Mouse (Mus musculus) mouse trophoblast stem cell (cell line): ENCODE measurements around the gene Jmjd8.

Experiments used
- in situ Hi-C, 2 experiments: fragments of 300-500 bp; cut with MseI, MboI; formaldehyde crosslinking; loops; 2 replicates in 1 of 2; 3 replicates in 1 of 2; pipeline ENCODE4 v1.15.1; 2025

Gene Jmjd8

GRCm38 (mm10) chr17:25832436-25833290 is 4.0 kb downstream of the Jmjd8 start:
- in situ Hi-C loops: no loop called here

GRCm38 (mm10) chr17:25833291-25833663 is 4.6 kb downstream of the Jmjd8 start, which contains the start of gene Stub1:
Gene Stub1 (minus strand): TSS chr17:25833404.
- in situ Hi-C loops: no loop called here

GRCm38 (mm10) chr17:25833961-25834594 is 5.4 kb downstream of the Jmjd8 start:
- in situ Hi-C loops: no loop called here

GRCm38 (mm10) chr17:25834595-25835222 is 6.0 kb downstream of the Jmjd8 start:
- in situ Hi-C loops: no loop called here

GRCm38 (mm10) chr17:25835301-25835700 is 6.6 kb downstream of the Jmjd8 start:
- in situ Hi-C loops: no loop called here

GRCm38 (mm10) chr17:25835816-25836215 is 7.1 kb downstream of the Jmjd8 start:
- in situ Hi-C loops: no loop called here

- in situ Hi-C loops: no loop called here
Measured at GRCm38 (mm10) chr17:25836397-25837075, 7.9 kb downstream of the Jmjd8 start.

GRCm38 (mm10) chr17:25837076-25837410 is 8.4 kb downstream of the Jmjd8 start, which contains the start of gene Rhbdl1:
Gene Rhbdl1 (minus strand): TSS chr17:25837295.
- in situ Hi-C loops: no loop called here

GRCm38 (mm10) chr17:25837533-25837932 is 8.9 kb downstream of the Jmjd8 start:
- in situ Hi-C loops: no loop called here

GRCm38 (mm10) chr17:25838904-25839303 is 10.2 kb downstream of the Jmjd8 start:
- in situ Hi-C loops: no loop called here

GRCm38 (mm10) chr17:25839455-25840235 is 11.0 kb downstream of the Jmjd8 start:
- in situ Hi-C loops: no loop called here

- in situ Hi-C loops: no loop called here
Measured at GRCm38 (mm10) chr17:25840519-25840918, 11.9 kb downstream of the Jmjd8 start.

- in situ Hi-C loops: no loop called here
Measured at GRCm38 (mm10) chr17:25841117-25841880, 12.6 kb downstream of the Jmjd8 start, which contains the start of gene Gm20683. Gene Gm20683 (minus strand): TSS chr17:25841763.

GRCm38 (mm10) chr17:25842509-25842908 is 13.8 kb downstream of the Jmjd8 start:
- in situ Hi-C loops: no loop called here

- in situ Hi-C loops: no loop called here
Measured at GRCm38 (mm10) chr17:25843122-25843521, 14.5 kb downstream of the Jmjd8 start.

GRCm38 (mm10) chr17:25843636-25844395 is 15.1 kb downstream of the Jmjd8 start:
- in situ Hi-C loops: no loop called here

GRCm38 (mm10) chr17:25844396-25844901 is 15.8 kb downstream of the Jmjd8 start, which contains the start of gene Rhot2:
Gene Rhot2 (minus strand): TSS chr17:25844851.
- in situ Hi-C loops: no loop called here

GRCm38 (mm10) chr17:25860229-25860628 is 31.6 kb downstream of the Jmjd8 start:
- in situ Hi-C loops: no loop called here
